Mouse (Mus musculus) C2C12 (cell line): ENCODE measurements around the gene Slc9b2.

Source experiments
- CTCF ChIP-seq: IDR thresholded peaks from one replicate; pipeline ENCODE4 v1.5.1; 2011; ENCODE audit not compliant: control insufficient read depth, insufficient read depth, insufficient read length
- MYOD1 ChIP-seq: IDR thresholded peaks from one replicate; pipeline ENCODE4 v1.6.1; 2011; ENCODE audit warnings: low read depth; ENCODE audit not compliant: control insufficient read depth, insufficient read length
- USF1 ChIP-seq: IDR thresholded peaks from one replicate; pipeline ENCODE4 v1.6.1; 2011; ENCODE audit warnings: low read depth, mild to moderate bottlenecking, control low read depth, moderate library complexity

DNA sequence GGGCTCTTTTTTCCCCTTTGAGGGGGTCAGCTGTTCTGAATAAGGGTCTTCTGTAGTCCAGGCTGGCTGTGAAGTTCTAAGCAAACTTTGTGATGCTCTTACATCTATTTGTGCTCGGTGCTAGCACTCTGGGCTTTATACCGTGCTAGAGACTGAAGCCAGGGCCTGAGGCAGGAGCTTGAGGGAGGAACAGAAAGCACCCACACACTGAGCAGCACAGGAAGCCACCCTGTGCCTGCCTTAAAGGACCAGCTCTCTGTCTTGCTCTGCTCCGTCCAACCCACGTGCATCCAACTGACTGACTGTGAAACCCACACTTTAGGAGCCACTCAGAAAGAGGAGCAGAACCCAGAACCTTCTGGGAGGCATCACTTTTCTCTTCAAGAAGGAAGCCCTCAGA, 27.3 kb upstream of the Slc9b2 start:
- no peak for TF ChIP-seq CTCF
- TF ChIP-seq USF1: no peak
- no peak for TF ChIP-seq MYOD1
